Mouse (Mus musculus): ENCODE measurements around the gene Cfc1. TPM values are rescaled to one million over a fixed set of nuclear protein-coding genes. Genes with fewer than 3 reads are reported as not detected.

The Cfc1 gene
- polyA plus RNA-seq, 1 experiment = not detected

DNA sequence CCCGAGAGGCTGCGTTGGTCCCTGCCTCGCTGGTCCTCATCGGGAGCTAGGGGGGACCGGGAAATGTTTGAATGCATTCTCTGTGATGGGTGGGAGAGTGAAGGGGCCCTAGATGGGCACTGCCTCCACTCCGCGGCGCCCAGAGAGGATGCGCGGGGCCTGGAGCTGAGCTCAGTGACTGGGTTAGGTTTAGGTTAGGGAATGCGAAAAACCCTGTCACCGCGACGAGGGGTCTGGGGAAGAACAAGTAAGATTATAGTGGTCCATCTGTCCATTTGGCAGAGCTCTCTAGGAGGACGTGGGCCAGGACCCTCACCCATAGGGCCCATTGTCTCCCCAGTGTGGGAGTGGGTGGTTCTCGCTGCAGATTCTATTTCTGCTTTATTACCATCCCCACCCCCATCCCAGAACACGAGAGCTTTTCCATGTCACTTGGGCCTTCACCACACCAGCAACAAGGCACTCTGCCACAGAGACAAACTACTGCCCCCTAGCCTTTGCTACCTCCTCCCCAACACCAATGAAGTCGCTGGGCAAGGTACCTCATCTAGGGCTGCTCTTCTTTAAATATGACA, 44.4 kb downstream of the Cfc1 start:
- H3K4me3 ChIP-seq (ENCODE audit: insufficient read depth, low read length) = no peak overlapping the region
- no peak overlapping the region for H3K27ac ChIP-seq (ENCODE audit: insufficient read depth, low read depth, low read length)
- TF ChIP-seq POLR2A (IDR thresholded peaks at IDR 0.05; ENCODE audit: borderline replicate concordance, low read depth, low read length) (no peak), CTCF (IDR thresholded peaks at IDR 0.05; ENCODE audit: low read depth, low read length) (no peak)
- H3K4me1 ChIP-seq (ENCODE audit: control insufficient read depth, insufficient read depth, low read length) = no peaks in the 10 kb centered on the region

DNA sequence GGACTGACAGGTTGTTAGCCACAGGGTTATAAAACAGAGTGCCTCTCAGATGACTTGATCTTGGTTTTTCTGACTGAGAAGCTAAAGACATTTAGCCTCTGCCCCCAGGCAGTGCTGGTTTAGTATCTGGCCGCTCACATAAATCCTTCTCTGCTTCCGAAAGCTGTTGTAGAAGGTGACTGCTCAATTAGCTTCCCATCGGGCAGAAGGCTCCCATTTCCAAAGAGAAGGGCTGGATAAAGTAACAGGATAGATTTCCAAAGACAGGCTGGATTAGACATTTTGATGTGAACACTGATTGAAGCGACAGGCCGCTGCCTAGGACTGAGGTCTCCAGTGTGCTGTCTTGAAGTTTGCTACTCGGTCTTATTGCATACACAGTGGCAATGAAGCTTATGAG, 46.8 kb downstream of the Cfc1 start:
- TF ChIP-seq POLR2A (IDR thresholded peaks at IDR 0.05; ENCODE audit: borderline replicate concordance, low read depth, low read length) (no peak), CTCF (IDR thresholded peaks at IDR 0.05; ENCODE audit: low read depth, low read length) (no peak)
- no peak overlapping the region for H3K27ac ChIP-seq (ENCODE audit: insufficient read depth, low read depth, low read length)
- no peaks in the 10 kb centered on the region for H3K4me1 ChIP-seq (ENCODE audit: control insufficient read depth, insufficient read depth, low read length)
- no peak overlapping the region for H3K4me3 ChIP-seq (ENCODE audit: insufficient read depth, low read length)

- TF ChIP-seq POLR2A (IDR thresholded peaks at IDR 0.05; ENCODE audit: borderline replicate concordance, low read depth, low read length) (no peak), CTCF (IDR thresholded peaks at IDR 0.05; ENCODE audit: low read depth, low read length) (no peak)
- no peaks in the 10 kb centered on the region for H3K4me1 ChIP-seq (ENCODE audit: control insufficient read depth, insufficient read depth, low read length)
- no peak overlapping the region for H3K4me3 ChIP-seq (ENCODE audit: insufficient read depth, low read length)
- H3K27ac ChIP-seq (ENCODE audit: insufficient read depth, low read depth, low read length) = no peak overlapping the region
Measured at GRCm38 (mm10) chr1:34583821-34584263, 48.4 kb downstream of the Cfc1 start.

DNA sequence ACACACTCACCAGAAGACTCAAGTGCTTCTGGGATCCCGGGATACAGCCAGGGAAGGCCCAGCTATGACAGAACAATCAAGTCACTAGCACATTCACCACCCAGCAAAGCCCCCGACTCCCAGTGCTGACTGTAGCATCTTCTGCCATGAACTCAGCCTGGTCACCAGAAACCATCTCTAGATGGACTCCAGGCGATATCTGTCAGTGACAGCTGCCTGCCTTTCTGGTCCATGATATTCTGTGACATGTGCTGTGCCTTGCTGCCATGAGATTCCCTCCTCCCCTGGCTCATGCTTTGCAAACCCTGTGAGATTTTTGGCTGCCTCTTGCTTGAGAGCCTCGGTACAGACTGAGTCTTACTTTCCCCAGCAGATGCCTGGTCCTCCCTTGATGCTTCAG, 49.3 kb downstream of the Cfc1 start:
- Histone ChIP-seq H3K4me3 (ENCODE audit: insufficient read depth, low read length) (no peak overlapping the region), H3K27ac (ENCODE audit: insufficient read depth, low read depth, low read length) (no peak overlapping the region), H3K4me1 (ENCODE audit: control insufficient read depth, insufficient read depth, low read length) (no peaks in the 10 kb centered on the region)
- TF ChIP-seq POLR2A (IDR thresholded peaks at IDR 0.05; ENCODE audit: borderline replicate concordance, low read depth, low read length) (no peak), CTCF (IDR thresholded peaks at IDR 0.05; ENCODE audit: low read depth, low read length) (no peak)

DNA sequence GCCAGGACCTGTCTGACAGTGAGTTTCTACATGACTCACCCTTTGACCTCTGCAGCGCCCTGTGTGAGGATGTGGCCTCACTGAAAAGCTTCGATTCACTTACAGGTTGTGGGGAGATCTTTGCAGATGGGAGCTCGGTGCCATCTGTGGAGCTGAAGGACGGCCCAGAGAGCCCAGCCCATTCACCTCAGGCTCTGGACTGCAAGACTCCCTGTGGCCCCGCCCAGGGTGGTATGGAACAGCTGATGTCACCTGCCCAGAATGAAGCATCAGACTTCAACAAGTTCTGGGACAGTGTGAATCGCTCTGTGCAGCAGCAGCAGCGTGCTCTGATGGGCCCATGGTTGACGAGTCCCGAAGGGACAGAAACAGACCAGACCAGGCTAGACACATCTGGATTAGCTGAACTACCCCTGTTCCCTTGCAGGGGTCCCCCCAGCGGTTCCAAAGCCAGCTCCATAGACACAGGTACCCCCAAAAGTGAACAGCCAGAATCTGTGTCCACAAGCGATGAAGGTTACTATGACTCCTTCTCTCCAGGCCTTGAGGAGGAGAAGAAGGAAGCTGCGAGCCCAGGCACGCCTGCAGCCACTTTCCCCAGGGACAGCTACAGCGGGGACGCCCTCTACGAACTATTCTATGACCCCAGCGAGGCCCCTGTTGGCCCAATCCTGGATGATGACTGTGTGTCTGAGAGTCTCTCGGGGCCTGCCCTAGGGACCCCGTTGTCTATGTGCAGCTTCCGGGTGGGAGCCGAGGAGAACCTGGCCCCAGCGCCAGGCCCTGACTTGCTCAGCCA, 52.0 kb downstream of the Cfc1 start:
- TF ChIP-seq CTCF (IDR thresholded peaks at IDR 0.05; ENCODE audit: low read depth, low read length) (no peak), POLR2A (IDR thresholded peaks at IDR 0.05; ENCODE audit: borderline replicate concordance, low read depth, low read length) (no peak)
- Histone ChIP-seq H3K4me3 (ENCODE audit: insufficient read depth, low read length) (no peak overlapping the region), H3K4me1 (ENCODE audit: control insufficient read depth, insufficient read depth, low read length) (no peaks in the 10 kb centered on the region), H3K27ac (ENCODE audit: insufficient read depth, low read depth, low read length) (no peak overlapping the region)

Other genes starting within 250 kb of the Cfc1 start
- gene Ccdc115, start 96.0 kb upstream of the Cfc1 start, polyA plus RNA-seq (2012; ENCODE audit: insufficient read depth, insufficient read length, missing spikeins) = 44.1 and 44.5 TPM in 2 replicates
- gene Imp4, start 95.8 kb upstream of the Cfc1 start, polyA plus RNA-seq (2012; ENCODE audit: insufficient read depth, insufficient read length, missing spikeins) = 35.3 and 40.9 TPM in 2 replicates
- gene Ptpn18, start 75.9 kb upstream of the Cfc1 start, polyA plus RNA-seq (2012; ENCODE audit: insufficient read depth, insufficient read length, missing spikeins) = 145 and 150 TPM in 2 replicates
- gene Prss39, start 37.2 kb upstream of the Cfc1 start, polyA plus RNA-seq (2012; ENCODE audit: insufficient read depth, insufficient read length, missing spikeins) = not detected in 2 replicates
- not detected in 2 replicates for gene Prss40, start 25.3 kb downstream of the Cfc1 start, polyA plus RNA-seq (2012; ENCODE audit: insufficient read depth, insufficient read length, missing spikeins)
- not detected in 2 replicates for gene Amer3, start 44.0 kb downstream of the Cfc1 start, polyA plus RNA-seq (2012; ENCODE audit: insufficient read depth, insufficient read length, missing spikeins)